Mouse (Mus musculus) heart, embryonic 13.5 days (tissue): Measurements from ENCODE around the gene Rps6ka6. TPM values are rescaled to one million over a fixed set of nuclear protein-coding genes. Genes with fewer than 3 reads are reported as not detected.
A peak's percentile ranks its signal among the peaks of the same experiment; 100 is the strongest.

Experiments
- ATAC-seq: fragments of 200-750 bp; cut with Nextera tagmentation; 2 replicates; pipeline ENCODE4 v1.8.0; 2017; ENCODE audit warnings: moderate TSS enrichment; ENCODE audit not compliant: insufficient number of reproducible peaks, low FRiP score, low TSS enrichment; ENCODE audit errors: extremely low read depth
- H3K27ac ChIP-seq: fragments of 300-500 bp; sonication (generic); replicated peaks from 2 replicates; pipeline ENCODE4 v1.5.1; 2015; ENCODE audit warnings: moderate library complexity, mild to moderate bottlenecking, inconsistent platforms
- H3K27me3 ChIP-seq: fragments of 300-500 bp; sonication (generic); replicated peaks from 2 replicates; pipeline ENCODE4 v1.6.1; 2015; ENCODE audit warnings: mild to moderate bottlenecking, inconsistent platforms
- H3K36me3 ChIP-seq: fragments of 300-500 bp; sonication (generic); 2 replicates; pipeline ENCODE4 v1.6.1; 2015; ENCODE audit warnings: mild to moderate bottlenecking, inconsistent platforms
- H3K4me1 ChIP-seq: fragments of 300-500 bp; sonication (generic); 2 replicates; pipeline ENCODE4 v1.6.1; 2015; ENCODE audit warnings: inconsistent platforms
- H3K4me2 ChIP-seq: fragments of 300-500 bp; sonication (generic); 2 replicates; pipeline ENCODE4 v1.6.1; 2015; ENCODE audit warnings: inconsistent platforms, mild to moderate bottlenecking, moderate library complexity
- H3K4me3 ChIP-seq: fragments of 300-500 bp; sonication (generic); 2 replicates; pipeline ENCODE4 v1.5.1; 2015; ENCODE audit warnings: moderate library complexity, mild to moderate bottlenecking, inconsistent platforms
- H3K9ac ChIP-seq: fragments of 300-500 bp; sonication (generic); 2 replicates; pipeline ENCODE4 v1.6.1; 2015; ENCODE audit warnings: inconsistent platforms, mild to moderate bottlenecking, moderate library complexity
- H3K9me3 ChIP-seq: fragments of 300-500 bp; sonication (generic); 2 replicates; pipeline ENCODE4 v1.6.1; 2016; ENCODE audit warnings: inconsistent platforms
- WGBS: fragments of 180-500 bp; shearing (Covaris S2); methylation state at CpG from one replicate; pipeline ENCODE4 v1.1.7; 2015; ENCODE audit warnings: mixed read lengths; 5-methylcytosine and 5-hydroxymethylcytosine counted together
- polyA plus RNA-seq: library from polyadenylated mRNA; unstranded; fragments of >200 nt; fragmentation: Nextera tagmentation; extraction: Ambion mirVana; gene quantifications from 2 replicates; pipeline ENCODE4 v1.2.1, GENCODE M21; 2015

The Rps6ka6 gene
- 8.9 and 9.5 TPM in 2 replicates for polyA plus RNA-seq

- ATAC-seq, result no peak
- 53% methylated on average over 10 of the region's 10 CpGs for WGBS
- H3K9ac ChIP-seq, result no peak within 1 kb of the TSS
- no peaks in the 10 kb centered on the region for H3K36me3 ChIP-seq
- H3K4me3 ChIP-seq, result no peak within 1 kb of the TSS
- H3K9me3 ChIP-seq, result no peaks in the 10 kb centered on the region
- no peak within 1 kb of the TSS for H3K27ac ChIP-seq
- no peaks in the 10 kb centered on the region for H3K27me3 ChIP-seq
- H3K4me1 ChIP-seq, result no peaks in the 10 kb centered on the region
- H3K4me2 ChIP-seq, result no peak within 1 kb of the TSS
These were observed at the start of gene Rps6ka6 for GRCm38 (mm10) chrX:111537859-111538258. Gene Rps6ka6 (minus strand): TSS chrX:111537959.

- H3K27me3 ChIP-seq, result no peaks in the 10 kb centered on the region
- H3K27ac ChIP-seq, result no peak overlapping the region
- ATAC-seq, result no peak
- 66% methylated on average over 2 of the region's 2 CpGs for WGBS
- no peaks in the 10 kb centered on the region for H3K9me3 ChIP-seq
- no peaks in the 10 kb centered on the region for H3K4me1 ChIP-seq
- H3K36me3 ChIP-seq, result no peaks in the 10 kb centered on the region
- no peak overlapping the region for H3K4me3 ChIP-seq
- H3K9ac ChIP-seq, result no peak overlapping the region
- no peak overlapping the region for H3K4me2 ChIP-seq
These were observed 39.3 kb upstream of the Rps6ka6 start for GRCm38 (mm10) chrX:111577044-111577443.

GRCm38 (mm10) chrX:111518206-111518605, 19.6 kb downstream of the Rps6ka6 start:
- Histone ChIP-seq H3K36me3 (no peaks in the 10 kb centered on the region), H3K4me2 (no peak overlapping the region), H3K27ac (no peak overlapping the region), H3K9me3 (no peaks in the 10 kb centered on the region), H3K27me3 (no peaks in the 10 kb centered on the region), H3K9ac (no peak overlapping the region), H3K4me1 (no peaks in the 10 kb centered on the region), H3K4me3 (no peak overlapping the region)
- no peak for ATAC-seq
- WGBS, result 46% methylated on average over 1 of the region's 1 CpGs

- no peaks in the 10 kb centered on the region for H3K4me1 ChIP-seq
- 19% methylated on average over 12 of the region's 12 CpGs for WGBS
- H3K27me3 ChIP-seq, result no peaks in the 10 kb centered on the region
- peak overlapping the region; percentile 71 for H3K4me2 ChIP-seq
- no peak; the same call in 1 of the 2 replicates for ATAC-seq
- H3K36me3 ChIP-seq, result no peaks in the 10 kb centered on the region
- H3K9me3 ChIP-seq, result no peaks in the 10 kb centered on the region
- H3K27ac ChIP-seq, result 0 out of 2 replicates have a peak overlapping the region, but pooled peaks have one; percentile 58
- H3K4me3 ChIP-seq, result peak overlapping the region; percentile 69
- H3K9ac ChIP-seq, result peak overlapping the region; percentile 79
These were observed 74.1 kb downstream of the Rps6ka6 start for GRCm38 (mm10) chrX:111463565-111464093.

GRCm38 (mm10) chrX:111462833-111463564, 74.8 kb downstream of the Rps6ka6 start:
- peak overlapping the region; percentile 69 for H3K4me3 ChIP-seq
- no peaks in the 10 kb centered on the region for H3K36me3 ChIP-seq
- ATAC-seq, result peak; percentile 76
- H3K27me3 ChIP-seq, result no peaks in the 10 kb centered on the region
- peak overlapping the region; percentile 79 for H3K9ac ChIP-seq
- 12% methylated on average over 35 of the region's 72 CpGs for WGBS
- peak overlapping the region; percentile 58 for H3K27ac ChIP-seq
- H3K4me2 ChIP-seq, result peak overlapping the region; percentile 71
- no peaks in the 10 kb centered on the region for H3K4me1 ChIP-seq
- no peaks in the 10 kb centered on the region for H3K9me3 ChIP-seq

GRCm38 (mm10) chrX:111462495-111462832, 75.3 kb downstream of the Rps6ka6 start:
- Histone ChIP-seq H3K4me2 (peak overlapping the region; percentile 71), H3K27me3 (no peaks in the 10 kb centered on the region), H3K36me3 (no peaks in the 10 kb centered on the region), H3K4me3 (peak overlapping the region; percentile 69), H3K9me3 (no peaks in the 10 kb centered on the region), H3K4me1 (no peaks in the 10 kb centered on the region), H3K27ac (peak overlapping the region; percentile 58), H3K9ac (peak overlapping the region; percentile 79)
- WGBS, result 9% methylated on average over 20 of the region's 21 CpGs
- ATAC-seq, result peak; percentile 52

- H3K9me3 ChIP-seq, result no peaks in the 10 kb centered on the region
- no peaks in the 10 kb centered on the region for H3K36me3 ChIP-seq
- H3K4me1 ChIP-seq, result no peaks in the 10 kb centered on the region
- H3K27me3 ChIP-seq, result no peaks in the 10 kb centered on the region
- peak overlapping the region; percentile 69 for H3K4me3 ChIP-seq
- no peak for ATAC-seq
- WGBS, result 6% methylated on average over 8 of the region's 8 CpGs
- peak overlapping the region; percentile 58; the same call in 1 of the 2 replicates for H3K27ac ChIP-seq
- H3K4me2 ChIP-seq, result peak overlapping the region; percentile 71
- H3K9ac ChIP-seq, result peak overlapping the region; percentile 79
These were observed 75.7 kb downstream of the Rps6ka6 start for GRCm38 (mm10) chrX:111462092-111462491.

GRCm38 (mm10) chrX:111460166-111460565, 77.6 kb downstream of the Rps6ka6 start:
- H3K27me3 ChIP-seq, result no peaks in the 10 kb centered on the region
- ATAC-seq, result no peak
- H3K9me3 ChIP-seq, result no peaks in the 10 kb centered on the region

GRCm38 (mm10) chrX:111436571-111436970, 101.2 kb downstream of the Rps6ka6 start:
- Histone ChIP-seq H3K9ac (no peak overlapping the region), H3K9me3 (no peaks in the 10 kb centered on the region), H3K27me3 (no peaks in the 10 kb centered on the region), H3K4me1 (no peaks in the 10 kb centered on the region), H3K27ac (no peak overlapping the region), H3K4me3 (no peak overlapping the region), H3K4me2 (no peak overlapping the region), H3K36me3 (no peaks in the 10 kb centered on the region)
- no peak for ATAC-seq

More at GRCm38 (mm10) chrX:111460166-111460565, 77.6 kb downstream of the Rps6ka6 start:
- no peaks in the 10 kb centered on the region for H3K36me3 ChIP-seq
- H3K4me1 ChIP-seq, result no peaks in the 10 kb centered on the region
- no peak overlapping the region for H3K27ac ChIP-seq
- H3K9ac ChIP-seq, result no peak overlapping the region
- no peak overlapping the region for H3K4me3 ChIP-seq
- H3K4me2 ChIP-seq, result no peak overlapping the region

GRCm38 (mm10) chrX:111414775-111415174, 123.0 kb downstream of the Rps6ka6 start:
- no peak overlapping the region for H3K27ac ChIP-seq
- WGBS, result 86% methylated on average over 4 of the region's 4 CpGs

GRCm38 (mm10) chrX:111404816-111405215, 132.9 kb downstream of the Rps6ka6 start:
- H3K27ac ChIP-seq, result no peak overlapping the region
- 85% methylated on average over 2 of the region's 2 CpGs for WGBS
- no peak overlapping the region for H3K4me2 ChIP-seq
- H3K4me1 ChIP-seq, result no peaks in the 10 kb centered on the region
- no peak for ATAC-seq
- no peaks in the 10 kb centered on the region for H3K27me3 ChIP-seq
- H3K4me3 ChIP-seq, result no peak overlapping the region
- no peaks in the 10 kb centered on the region for H3K36me3 ChIP-seq
- no peak overlapping the region for H3K9ac ChIP-seq
- no peaks in the 10 kb centered on the region for H3K9me3 ChIP-seq

More at GRCm38 (mm10) chrX:111414775-111415174, 123.0 kb downstream of the Rps6ka6 start:
- Histone ChIP-seq H3K27me3 (no peaks in the 10 kb centered on the region), H3K9me3 (no peaks in the 10 kb centered on the region), H3K4me1 (no peaks in the 10 kb centered on the region), H3K4me3 (no peak overlapping the region), H3K36me3 (no peaks in the 10 kb centered on the region), H3K9ac (no peak overlapping the region), H3K4me2 (no peak overlapping the region)
- ATAC-seq, result no peak

- ATAC-seq, result no peak
- Histone ChIP-seq H3K27ac (no peak overlapping the region), H3K4me3 (no peak overlapping the region), H3K36me3 (no peaks in the 10 kb centered on the region), H3K4me2 (no peak overlapping the region), H3K9ac (no peak overlapping the region), H3K27me3 (no peaks in the 10 kb centered on the region), H3K4me1 (no peaks in the 10 kb centered on the region), H3K9me3 (no peaks in the 10 kb centered on the region)
- WGBS, result 67% methylated on average over 5 of the region's 5 CpGs
These were observed 160.7 kb downstream of the Rps6ka6 start for GRCm38 (mm10) chrX:111377020-111377419.
